Mouse (Mus musculus): ENCODE data around the gene Sgk1. TPM values are rescaled to one million over a fixed set of nuclear protein-coding genes. Genes with fewer than 3 reads are reported as not detected.
A peak's percentile ranks its signal among the peaks of the same experiment; 100 is the strongest.
"Not testable (repeated sequence)": the region's sequence is repeated elsewhere in the genome, so short reads cannot be mapped to it uniquely, and the experiment has no call there.

Gene Sgk1
- polyA plus RNA-seq, 1 experiment from 2014 or later: 24.5 TPM

GRCm38 (mm10) chr10:22034303-22034702, 152.3 kb downstream of the Sgk1 start:
- DNase-seq (ENCODE audit: low spot score): no peak
- no peak for ATAC-seq (replicated peaks; ENCODE audit: low FRiP score)
- H3K27ac ChIP-seq (ENCODE audit: low read depth, low read length): no peak overlapping the region
- H3K4me3 ChIP-seq (ENCODE audit: low read depth, low read length): no peak overlapping the region
- H3K36me3 ChIP-seq (ENCODE audit: control insufficient read depth, insufficient read depth, low read length): no peaks in the 10 kb centered on the region
- H3K4me2 ChIP-seq (ENCODE audit: low read depth, low read length, severe bottlenecking): no peak overlapping the region
- no peaks in the 10 kb centered on the region for H3K4me1 ChIP-seq (replicated peaks; ENCODE audit: control insufficient read depth, insufficient read depth, low read length)
- H3K9me3 ChIP-seq (ENCODE audit: control insufficient read depth, low read length): no peaks in the 10 kb centered on the region
- no peaks in the 10 kb centered on the region for H3K27me3 ChIP-seq (ENCODE audit: control insufficient read depth, insufficient read depth, low read length)
- no peak overlapping the region for H3K9ac ChIP-seq (ENCODE audit: low read length)
- 13% methylated on average over 9 of the region's 9 CpGs for WGBS

GRCm38 (mm10) chr10:22036256-22036655, 154.3 kb downstream of the Sgk1 start:
- H3K4me1 ChIP-seq (replicated peaks; ENCODE audit: control insufficient read depth, insufficient read depth, low read length); H3K4me3 ChIP-seq (ENCODE audit: low read depth, low read length); H3K9ac ChIP-seq (ENCODE audit: low read length); H3K9me3 ChIP-seq (ENCODE audit: control insufficient read depth, low read length); H3K4me2 ChIP-seq (ENCODE audit: low read depth, low read length, severe bottlenecking); H3K36me3 ChIP-seq (ENCODE audit: control insufficient read depth, insufficient read depth, low read length); H3K27me3 ChIP-seq (ENCODE audit: control insufficient read depth, insufficient read depth, low read length); ATAC-seq (replicated peaks; ENCODE audit: low FRiP score); H3K27ac ChIP-seq (ENCODE audit: low read depth, low read length): not testable (repeated sequence)
- WGBS: 12% methylated on average over 3 of the region's 3 CpGs
- peak; percentile 69 for DNase-seq (ENCODE audit: low spot score)

Other genes starting within 250 kb of the Sgk1 start
- gene 4930444G20Rik, start 185.9 kb downstream of the Sgk1 start, polyA plus RNA-seq (2014; fragmentation: Nextera tagmentation; extraction: Ambion mirVana): not detected in 2 replicates

All from forebrain, embryonic 11.5 days (tissue).